Mouse (Mus musculus): Measurements from ENCODE around the gene Taldo1.
A peak's percentile ranks its signal among the peaks of the same experiment; 100 is the strongest.

Taldo1 gene

DNA sequence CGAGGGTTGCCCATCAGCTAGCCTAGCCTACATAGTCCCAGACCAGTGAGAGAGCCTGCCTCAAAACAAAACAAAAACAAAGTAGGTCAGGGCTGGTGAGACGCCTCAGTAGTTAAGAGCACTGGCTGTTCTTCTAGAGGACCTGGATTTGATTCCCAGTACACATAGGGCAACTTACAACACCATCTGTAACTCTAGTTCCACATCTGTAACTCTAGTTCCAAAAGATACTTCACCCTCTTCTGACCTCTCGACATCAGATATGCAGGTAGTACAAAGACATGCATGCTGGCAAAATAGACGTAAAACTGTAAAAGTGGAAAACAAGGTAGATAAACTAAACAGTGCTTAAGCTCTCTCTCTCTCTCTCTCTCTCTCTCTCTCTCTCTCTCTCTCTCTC is 31.8 kb downstream of the Taldo1 start:
- DNase-seq (ENCODE audit: low read depth, low spot score) = no peak

GRCm38 (mm10) chr7:141426948-141427730 is 35.1 kb downstream of the Taldo1 start:
- no peak for DNase-seq (ENCODE audit: low read depth, low spot score)

GRCm38 (mm10) chr7:141428701-141429100 is 36.7 kb downstream of the Taldo1 start:
- DNase-seq (ENCODE audit: low read depth, low spot score) = no peak

DNA sequence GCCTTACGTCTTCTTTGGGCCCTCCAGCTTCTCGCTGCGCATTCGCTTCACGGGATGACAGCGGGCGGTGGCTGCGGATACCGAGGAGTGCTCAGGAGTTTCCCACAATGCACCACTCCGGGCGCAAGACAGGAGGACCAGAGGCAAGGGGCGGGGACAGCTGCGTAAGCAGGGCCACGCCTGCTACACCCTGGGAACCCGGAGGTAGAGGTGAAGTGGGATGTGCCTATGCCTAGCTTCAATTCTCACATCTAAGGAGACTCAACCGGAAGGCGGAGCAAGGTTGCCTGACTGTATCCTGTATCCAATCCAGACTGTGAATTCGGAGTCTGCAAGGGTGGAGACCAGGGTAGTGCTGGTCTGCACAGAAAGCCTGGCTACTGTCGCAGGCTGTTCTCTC is 37.3 kb downstream of the Taldo1 start, which contains the start of gene Cend1:
Gene Cend1 (minus strand): TSS at position 182 of the 400 bp plus-strand sequence.
- no peak for DNase-seq (ENCODE audit: low read depth, low spot score)

DNA sequence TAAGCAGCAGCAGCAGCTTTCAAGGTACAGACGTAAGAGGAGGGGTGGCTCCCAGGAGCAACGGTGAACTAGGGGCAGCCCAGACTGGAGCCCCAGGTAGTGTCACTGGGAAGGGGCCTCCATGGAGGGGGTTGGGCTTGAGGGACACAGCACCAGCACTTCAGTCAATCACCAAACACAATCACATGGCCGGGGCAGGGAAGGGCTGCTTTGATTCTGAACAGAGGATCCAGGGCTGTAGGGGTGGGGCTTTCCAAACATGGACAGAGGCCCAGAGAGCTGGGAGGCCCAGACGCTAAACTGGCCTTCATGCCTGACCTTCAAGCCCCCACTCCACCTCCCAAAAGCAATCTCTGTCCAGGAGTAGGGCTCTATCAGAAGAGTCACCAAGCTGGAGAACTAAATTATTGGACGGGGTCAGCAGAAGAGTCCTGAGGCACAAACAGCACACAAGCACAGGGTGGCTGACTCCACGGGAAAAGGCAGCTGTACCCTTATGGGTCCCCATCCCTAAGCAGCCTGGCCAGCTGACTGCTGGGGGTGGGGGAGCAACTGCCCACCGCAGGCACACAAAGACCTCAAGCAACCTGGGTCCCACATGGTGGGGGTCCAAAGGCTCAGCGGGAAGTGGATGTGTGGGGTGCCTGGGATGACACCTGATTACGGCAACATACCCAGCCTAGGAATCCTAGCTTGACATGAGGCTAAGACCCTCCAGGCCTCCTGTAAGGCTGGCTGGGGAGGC is 38.0 kb downstream of the Taldo1 start:
- no peak for DNase-seq (ENCODE audit: low read depth, low spot score)

DNA sequence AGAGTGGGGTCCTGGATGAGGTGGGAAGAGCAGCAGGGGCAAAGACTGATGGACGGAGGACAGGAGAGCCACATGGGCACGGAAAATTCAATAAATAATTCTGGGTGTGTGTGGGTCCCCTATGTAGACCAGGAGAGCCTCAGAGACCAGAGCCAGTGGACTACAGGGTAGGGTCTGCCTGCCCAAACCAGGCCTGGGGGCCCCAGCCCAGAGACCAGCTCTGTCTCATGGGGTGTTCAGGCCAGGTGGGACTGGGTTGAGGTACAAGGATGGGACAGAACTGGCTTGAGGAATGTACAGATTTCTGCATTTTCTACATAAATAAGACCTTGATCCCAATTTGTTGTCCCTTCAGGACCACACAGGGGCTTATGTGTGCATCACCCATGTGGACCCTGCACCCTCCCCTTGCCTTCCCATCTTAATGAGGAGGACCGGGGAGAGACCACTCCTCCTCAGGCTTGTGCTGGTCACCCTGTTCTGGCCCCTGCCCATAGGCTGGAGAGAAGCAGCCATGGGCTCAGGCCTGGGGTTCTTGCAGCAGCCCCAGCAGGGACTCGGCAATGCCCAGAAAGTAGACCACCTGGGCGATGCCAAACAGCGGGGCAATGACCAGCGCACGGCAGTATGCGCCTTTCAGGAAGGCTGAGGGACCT is 38.7 kb downstream of the Taldo1 start:
- no peak for DNase-seq (ENCODE audit: low read depth, low spot score)

- DNase-seq (ENCODE audit: low read depth, low spot score) = no peak
These were observed 39.6 kb downstream of the Taldo1 start for GRCm38 (mm10) chr7:141431434-141432185.

- no peak for DNase-seq (ENCODE audit: low read depth, low spot score)
These were observed 40.2 kb downstream of the Taldo1 start for GRCm38 (mm10) chr7:141432186-141432611.

DNA sequence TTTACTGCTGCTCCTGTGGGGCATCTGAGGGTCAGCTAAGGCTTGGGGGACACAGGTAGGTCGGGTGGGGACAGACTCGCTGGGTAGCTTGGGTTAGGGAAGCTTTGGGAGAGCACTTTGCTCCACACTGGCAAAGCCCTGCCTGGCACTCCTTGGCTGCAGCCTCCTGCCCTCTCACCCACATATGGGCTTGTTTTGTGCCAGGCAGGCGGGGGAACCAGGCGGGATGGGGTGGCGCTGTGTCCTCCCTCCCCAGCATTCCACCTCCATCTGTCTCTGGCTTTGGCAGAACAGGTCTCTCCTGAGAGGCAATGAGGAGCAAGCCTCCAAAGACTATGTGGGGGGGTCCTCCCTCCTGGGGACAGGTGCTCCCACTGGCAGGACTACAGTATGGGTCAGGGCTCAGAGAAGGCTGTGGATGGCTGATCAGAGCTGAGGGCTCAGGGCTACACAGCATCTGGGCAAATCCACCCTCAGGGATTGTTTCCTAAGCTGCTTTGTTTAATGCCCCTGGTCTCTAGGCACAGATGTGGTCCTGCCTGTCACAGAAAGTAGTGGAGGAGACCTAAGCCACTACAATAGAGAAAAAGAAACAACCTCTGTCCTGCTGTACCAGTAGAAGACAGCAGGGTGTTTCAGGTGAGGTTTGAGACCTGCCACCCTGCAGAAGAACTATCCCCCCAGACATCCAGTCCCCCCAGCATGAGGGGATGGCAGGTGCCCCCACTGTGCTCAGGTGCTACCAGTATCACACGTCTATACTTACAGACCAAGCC is 40.9 kb downstream of the Taldo1 start:
- no peak for DNase-seq (ENCODE audit: low read depth, low spot score)

DNA sequence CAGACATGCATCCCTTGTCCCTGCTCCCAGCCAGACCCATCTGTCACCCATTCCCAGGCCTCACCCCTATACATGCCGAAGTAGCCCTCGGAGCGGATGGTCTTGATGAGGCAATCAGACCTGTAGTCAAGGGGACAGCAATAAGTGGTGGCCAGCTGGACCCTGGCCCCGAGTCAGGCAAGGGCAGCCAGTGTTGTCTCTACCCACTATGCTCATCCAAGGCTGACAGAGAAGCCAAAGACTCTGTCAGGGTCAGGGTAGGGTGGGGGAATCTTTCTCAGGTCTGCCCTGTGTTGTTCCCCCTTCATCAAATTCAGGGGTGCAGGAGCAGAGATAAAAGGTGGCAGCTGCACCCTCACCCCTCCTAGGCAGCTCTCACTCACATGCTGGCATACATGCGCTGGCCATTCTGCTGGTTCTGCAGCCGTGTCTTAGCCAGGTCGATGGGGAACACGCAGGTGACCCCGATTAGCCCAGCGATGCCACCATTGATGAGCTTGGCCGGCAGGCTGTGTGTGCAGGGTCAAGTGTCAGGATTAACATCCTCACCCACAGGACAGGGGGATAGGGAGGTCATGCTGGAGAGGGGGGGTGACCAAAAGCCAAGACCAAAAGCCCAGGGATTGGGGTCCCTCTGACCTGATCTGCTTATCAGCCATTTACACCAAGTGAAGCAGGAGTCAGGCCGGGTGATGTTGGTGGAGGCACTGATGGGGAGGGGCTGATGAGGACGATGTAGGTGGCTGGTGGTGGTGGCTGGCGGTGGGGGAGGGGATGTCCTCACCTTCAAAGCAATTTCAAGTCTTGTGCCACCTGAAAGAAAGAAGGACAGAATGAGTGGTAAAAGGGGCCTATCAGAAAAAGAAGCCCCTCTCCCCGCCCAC is 41.8 kb downstream of the Taldo1 start:
- DNase-seq (ENCODE audit: low read depth, low spot score) = no peak

DNA sequence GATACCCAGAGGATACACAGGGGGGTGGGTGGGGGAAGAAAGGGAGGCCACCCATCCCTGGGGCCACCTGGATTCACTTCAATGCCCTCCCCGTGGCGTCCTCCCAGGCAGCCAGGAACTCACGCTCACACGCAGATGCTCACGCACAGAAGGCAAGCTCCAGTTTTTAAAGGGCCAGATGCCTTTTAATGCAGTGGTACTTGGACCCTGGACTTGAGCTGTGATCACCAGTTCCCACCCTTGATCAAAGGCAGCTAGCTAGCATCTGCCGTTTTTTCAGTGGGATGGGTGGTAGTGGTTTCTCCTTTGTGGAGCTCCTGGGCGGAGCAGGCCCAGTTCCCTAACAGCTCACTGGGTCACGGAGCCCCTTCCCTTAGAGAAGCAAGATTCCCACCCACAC is 42.5 kb downstream of the Taldo1 start:
- DNase-seq (ENCODE audit: low read depth, low spot score) = no peak

GRCm38 (mm10) chr7:141435129-141435855 is 43.3 kb downstream of the Taldo1 start:
- DNase-seq (ENCODE audit: low read depth, low spot score) = peak; percentile 59

DNA sequence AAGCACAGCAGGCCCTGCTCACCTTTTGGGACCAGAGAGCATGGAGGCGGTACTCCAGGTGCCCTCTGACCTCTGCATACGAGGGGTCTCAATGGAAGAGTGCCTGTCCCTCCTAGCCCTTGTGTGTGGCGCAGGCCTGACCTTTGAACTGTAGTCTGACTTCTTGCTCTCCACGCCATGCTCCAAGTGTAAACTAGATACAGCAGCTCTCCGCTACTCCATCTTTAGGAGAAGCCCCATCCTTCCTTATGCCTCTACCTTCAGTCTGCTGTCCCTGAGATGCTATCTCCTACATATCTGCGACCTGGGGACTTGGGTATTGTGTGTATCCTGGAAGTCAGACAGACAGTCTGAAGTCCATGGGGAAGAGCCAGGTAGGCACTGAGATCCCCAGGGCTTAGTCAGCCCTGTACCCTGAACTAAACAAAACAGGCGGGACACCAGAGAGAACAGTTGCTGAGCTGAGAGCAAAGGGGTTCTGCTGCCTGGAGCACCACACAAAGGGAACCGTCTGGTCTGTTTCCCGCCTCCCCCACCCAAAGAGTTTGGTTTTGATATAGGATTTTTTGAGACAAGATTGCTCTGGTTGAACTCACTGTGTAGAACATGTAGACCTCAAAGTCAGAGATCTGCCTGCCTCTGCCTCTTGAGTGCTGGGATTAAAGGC is 44.0 kb downstream of the Taldo1 start:
- DNase-seq (ENCODE audit: low read depth, low spot score) = no peak

- no peak for DNase-seq (ENCODE audit: low read depth, low spot score)
These were observed 44.5 kb downstream of the Taldo1 start for GRCm38 (mm10) chr7:141436523-141436892.

GRCm38 (mm10) chr7:141437178-141438120 is 45.5 kb downstream of the Taldo1 start, which contains the start of gene Slc25a22:
Gene Slc25a22 (minus strand): TSS chr7:141437892.
- DNase-seq (ENCODE audit: low read depth, low spot score) = peak; percentile 56

DNA sequence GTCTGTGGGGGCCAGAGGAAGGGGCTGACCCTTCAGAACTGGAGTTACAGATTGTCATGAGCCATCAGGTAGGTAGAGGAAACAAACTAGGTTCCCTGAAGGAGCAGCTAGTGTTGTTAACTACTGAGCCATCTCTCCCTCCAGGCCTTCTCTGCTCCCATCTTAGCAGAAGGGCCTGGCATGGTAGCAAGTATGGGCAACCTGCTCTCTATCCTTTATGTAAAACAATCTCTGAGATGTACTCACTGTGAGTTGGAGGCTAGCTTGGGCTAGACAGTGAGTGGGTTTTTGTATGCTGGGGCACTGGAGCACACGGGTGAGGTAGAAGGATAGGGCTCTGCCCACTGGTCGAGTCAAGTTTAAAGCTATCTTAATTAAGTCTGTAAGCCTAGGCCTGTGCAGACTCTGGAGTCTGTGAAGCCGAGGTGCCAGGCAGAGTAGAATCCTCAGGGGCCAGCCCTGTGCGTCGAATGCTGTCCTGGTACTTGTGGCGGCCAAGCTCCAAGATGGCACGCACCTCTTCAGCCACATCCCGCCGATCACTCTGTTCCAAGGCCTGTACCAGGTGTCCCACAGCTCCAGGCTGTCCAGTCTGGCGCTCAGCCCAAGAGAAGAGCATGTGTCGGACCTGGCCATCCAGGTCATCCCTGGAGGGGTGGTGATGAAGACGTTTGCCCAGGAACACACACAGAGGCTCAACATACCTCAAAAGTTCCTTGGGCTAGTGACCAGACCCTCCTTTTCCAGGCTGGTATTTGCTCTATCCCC is 46.4 kb downstream of the Taldo1 start:
- no peak for DNase-seq (ENCODE audit: low read depth, low spot score)
